Mouse (Mus musculus): Measurements from ENCODE around the gene D630039A03Rik.

The D630039A03Rik gene

GRCm38 (mm10) chr4:57916201-57916661 is at the start of gene D630039A03Rik:
D630039A03Rik (minus strand) TSS chr4:57916297.
- in situ Hi-C loops (cut with MboI; ENCODE audit: low sequenced_read_pairs): no loop called here

DNA sequence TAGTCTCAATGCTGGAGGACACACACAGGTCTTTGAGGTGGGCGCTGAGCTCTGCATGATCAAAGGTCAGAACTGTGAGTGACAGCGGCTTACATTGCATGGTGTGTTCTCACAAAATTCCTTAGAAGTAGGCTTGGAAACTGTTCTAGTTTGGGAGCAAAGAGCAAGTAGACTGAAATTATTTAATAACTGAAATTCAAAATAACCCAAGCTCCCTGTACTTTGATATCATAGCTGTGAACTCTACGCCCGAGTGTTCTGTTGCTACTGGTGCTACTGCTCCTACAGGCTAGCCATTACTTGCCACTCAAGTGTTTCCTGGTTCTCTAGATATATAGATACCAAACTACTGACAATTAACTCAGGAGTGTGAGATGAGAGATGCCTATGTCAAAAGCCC is 49.4 kb upstream of the D630039A03Rik start:
- in situ Hi-C loops (cut with MboI; ENCODE audit: low sequenced_read_pairs): no loop called here

GRCm38 (mm10) chr4:57964143-57964542 is 48.0 kb upstream of the D630039A03Rik start:
- in situ Hi-C loops (cut with MboI; ENCODE audit: low sequenced_read_pairs): no loop called here

DNA sequence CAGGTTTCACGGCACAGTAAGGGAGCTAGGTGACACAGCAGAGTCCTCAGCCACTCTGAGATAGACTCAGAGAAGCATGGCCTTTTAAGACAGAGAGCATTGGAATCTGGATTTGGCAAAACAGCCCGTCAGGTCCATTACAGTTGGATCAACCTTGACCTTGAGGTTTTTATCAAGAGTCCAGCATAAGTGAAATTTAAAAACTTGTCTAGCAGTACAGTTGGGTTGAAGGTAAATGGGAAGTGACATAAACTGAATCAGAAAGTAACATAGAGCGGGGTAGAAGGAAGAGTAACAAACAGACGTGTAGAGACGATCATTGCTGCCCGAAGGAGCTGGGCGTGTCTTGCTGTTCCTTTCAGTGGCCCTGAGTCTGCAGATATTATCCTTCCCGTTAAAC is 43.0 kb upstream of the D630039A03Rik start:
- in situ Hi-C loops (cut with MboI; ENCODE audit: low sequenced_read_pairs): no loop called here

- in situ Hi-C loops (cut with MboI; ENCODE audit: low sequenced_read_pairs): no loop called here
Observed at GRCm38 (mm10) chr4:57958098-57958497, 42.0 kb upstream of the D630039A03Rik start.

DNA sequence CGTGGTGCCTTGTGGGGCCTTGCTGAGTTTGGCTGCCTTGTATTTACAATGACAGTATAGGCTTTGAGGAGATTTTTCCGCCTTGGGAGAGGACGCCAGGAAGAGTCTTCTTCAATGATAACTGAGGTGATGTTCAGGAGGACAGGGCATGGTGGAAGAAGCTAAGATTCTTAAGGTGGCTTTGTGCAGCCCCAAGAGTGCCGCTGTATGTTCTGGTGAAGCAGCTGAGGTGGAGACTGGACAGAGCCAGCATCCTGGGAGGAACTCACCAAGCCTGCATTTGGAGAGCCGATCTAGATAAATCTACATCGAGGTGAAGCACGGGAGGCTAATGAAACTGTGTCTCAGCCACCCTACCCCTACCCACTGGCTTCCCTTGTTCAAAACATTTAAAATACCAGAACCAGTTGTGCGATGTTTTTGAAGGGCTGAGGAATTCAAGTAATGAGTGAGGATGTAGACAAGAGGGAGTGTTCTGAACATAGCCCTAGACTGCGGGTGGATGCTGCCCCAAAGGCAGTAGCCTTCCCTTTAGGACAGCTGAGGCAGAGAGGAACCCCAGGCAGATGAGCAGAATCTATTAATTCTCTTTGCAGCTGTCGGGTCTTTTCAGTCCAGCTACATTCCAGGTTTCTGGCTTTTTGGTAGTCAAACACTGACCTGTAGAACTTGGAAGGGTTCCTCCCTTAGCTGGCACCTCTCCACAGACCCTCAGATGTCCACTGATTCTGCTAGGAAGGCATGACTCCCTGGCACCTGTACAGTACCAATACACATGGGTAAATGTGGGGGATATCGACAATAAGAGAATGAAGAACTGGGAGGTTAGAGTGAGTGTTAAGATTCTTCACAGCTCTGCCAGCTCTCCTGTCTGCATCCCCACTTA is 41.3 kb upstream of the D630039A03Rik start:
- in situ Hi-C loops (cut with MboI; ENCODE audit: low sequenced_read_pairs): no loop called here

- in situ Hi-C loops (cut with MboI; ENCODE audit: low sequenced_read_pairs): no loop called here
Observed at GRCm38 (mm10) chr4:57956029-57956960, 40.2 kb upstream of the D630039A03Rik start, which contains the start of gene Txn1. Txn1 (minus strand) TSS chr4:57956411.

- in situ Hi-C loops (cut with MboI; ENCODE audit: low sequenced_read_pairs): no loop called here
Observed at GRCm38 (mm10) chr4:57955544-57955958, 39.5 kb upstream of the D630039A03Rik start.

DNA sequence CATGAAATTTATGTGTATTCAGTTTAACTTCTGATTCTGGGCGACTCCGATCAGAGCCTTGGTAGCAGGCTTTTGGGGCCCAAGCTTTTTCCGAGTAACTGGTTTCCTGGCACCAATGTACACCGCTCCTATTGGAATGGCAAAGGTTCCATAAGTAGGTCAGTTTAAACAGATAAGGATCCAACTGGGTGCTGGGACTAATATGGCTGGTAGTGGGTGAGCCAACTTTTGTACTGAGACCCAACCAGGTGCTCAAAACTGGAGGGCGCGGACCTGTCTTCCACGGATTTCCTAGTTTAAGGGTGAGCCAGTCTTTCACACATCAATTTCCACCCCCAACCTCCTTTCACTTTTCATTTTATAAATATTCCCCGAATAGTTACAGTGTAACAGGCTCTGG is 38.9 kb upstream of the D630039A03Rik start:
- in situ Hi-C loops (cut with MboI; ENCODE audit: low sequenced_read_pairs): no loop called here

DNA sequence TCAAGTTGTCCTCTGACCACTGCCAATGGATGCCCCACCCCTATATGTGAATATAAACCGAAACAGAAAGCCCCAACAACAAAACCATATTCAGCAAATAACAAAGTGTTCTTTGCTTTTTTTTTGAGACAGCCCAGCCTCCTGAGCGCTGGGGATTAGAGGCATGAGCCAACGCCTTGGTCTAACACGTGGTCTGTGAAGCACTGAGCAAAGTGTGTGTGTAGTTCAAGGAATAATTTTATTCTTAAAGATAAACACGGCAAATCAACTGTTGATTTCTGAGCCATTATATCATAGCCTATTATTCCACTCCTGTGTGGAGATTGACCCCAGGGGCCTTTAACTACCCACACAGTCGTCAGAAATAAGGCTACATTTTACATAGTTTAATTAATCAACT is 38.5 kb upstream of the D630039A03Rik start:
- in situ Hi-C loops (cut with MboI; ENCODE audit: low sequenced_read_pairs): no loop called here

DNA sequence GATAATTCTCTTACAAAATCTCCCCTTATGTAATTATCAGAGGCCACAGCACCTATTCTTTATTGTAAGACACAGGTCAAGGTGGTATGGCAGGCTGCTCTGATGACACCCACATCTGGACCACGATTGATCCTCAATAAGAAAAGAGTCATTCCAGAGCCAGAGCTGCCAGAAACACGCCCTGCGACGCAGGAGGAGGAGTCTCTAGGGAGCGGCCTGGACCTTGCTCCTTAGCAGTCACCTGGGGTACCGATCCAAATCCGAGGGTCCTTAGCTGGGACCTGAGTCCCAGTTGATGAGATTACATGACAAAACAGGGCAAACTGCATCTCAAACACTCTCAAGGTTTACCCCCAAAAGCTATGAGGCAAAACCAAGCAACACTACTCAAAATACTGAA is 37.7 kb upstream of the D630039A03Rik start:
- in situ Hi-C loops (cut with MboI; ENCODE audit: low sequenced_read_pairs): no loop called here

DNA sequence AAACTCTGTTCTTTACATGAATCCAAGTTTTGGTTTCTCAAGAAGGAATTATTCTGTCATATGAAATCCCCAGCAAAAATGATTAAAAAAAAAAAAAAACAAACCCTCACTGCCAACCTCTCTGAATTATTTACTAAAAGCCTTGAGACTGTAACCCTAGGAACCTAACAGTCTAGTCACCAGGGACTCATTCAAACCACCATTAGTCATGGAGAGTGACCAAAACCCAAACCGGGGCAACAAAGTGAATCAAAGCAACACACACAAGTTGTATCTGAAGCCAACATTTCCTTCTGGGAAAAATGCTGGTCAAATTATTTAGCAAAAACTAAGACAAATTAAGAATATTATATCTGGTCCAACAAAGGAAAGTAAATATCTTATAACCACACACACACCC is 36.8 kb upstream of the D630039A03Rik start:
- in situ Hi-C loops (cut with MboI; ENCODE audit: low sequenced_read_pairs): no loop called here

DNA sequence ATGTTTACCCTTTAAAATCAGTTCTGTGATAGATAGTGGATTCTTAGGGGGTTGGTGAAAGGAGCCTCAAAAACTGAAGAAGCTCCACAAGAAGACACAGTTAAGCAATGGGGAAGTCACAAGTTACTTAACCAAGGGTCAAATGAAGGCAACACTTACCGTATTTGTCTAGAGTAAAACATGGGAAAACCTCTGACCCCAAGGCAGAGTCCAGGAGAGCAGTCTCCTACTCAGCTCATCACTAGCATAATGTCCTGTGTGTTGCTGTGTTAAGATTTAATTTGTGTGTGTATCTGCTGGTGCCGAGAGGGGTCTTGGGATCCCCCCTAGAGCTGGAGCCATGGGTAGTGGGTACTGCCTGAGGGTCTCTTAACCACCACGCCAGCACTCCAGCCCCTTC is 36.3 kb upstream of the D630039A03Rik start:
- in situ Hi-C loops (cut with MboI; ENCODE audit: low sequenced_read_pairs): no loop called here

- in situ Hi-C loops (cut with MboI; ENCODE audit: low sequenced_read_pairs): no loop called here
Observed at GRCm38 (mm10) chr4:57949866-57950265, 33.8 kb upstream of the D630039A03Rik start.

- in situ Hi-C loops (cut with MboI; ENCODE audit: low sequenced_read_pairs): no loop called here
Observed at GRCm38 (mm10) chr4:57947476-57947875, 31.4 kb upstream of the D630039A03Rik start.

- in situ Hi-C loops (cut with MboI; ENCODE audit: low sequenced_read_pairs): no loop called here
Observed at GRCm38 (mm10) chr4:57947036-57947435, 30.9 kb upstream of the D630039A03Rik start.

DNA sequence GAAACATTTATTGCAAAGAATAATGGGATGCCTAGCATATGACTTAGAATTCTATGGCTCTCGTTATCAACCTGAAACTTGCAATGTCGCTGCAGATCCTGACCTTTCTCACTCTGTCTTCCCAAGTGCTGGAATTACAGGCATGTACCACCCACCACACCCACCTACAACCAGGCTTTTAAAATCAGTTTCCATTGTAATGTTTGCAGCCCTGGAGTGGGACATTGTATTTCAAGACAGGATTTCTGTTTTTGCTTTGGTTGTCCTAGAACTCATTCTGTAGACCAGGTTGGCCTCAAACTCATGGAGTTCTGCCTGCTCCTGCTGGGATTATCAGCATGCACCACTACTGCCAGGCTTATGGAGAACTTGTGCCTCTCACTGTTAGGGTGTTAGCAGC is 26.8 kb upstream of the D630039A03Rik start:
- in situ Hi-C loops (cut with MboI; ENCODE audit: low sequenced_read_pairs): no loop called here

- in situ Hi-C loops (cut with MboI; ENCODE audit: low sequenced_read_pairs): no loop called here
Observed at GRCm38 (mm10) chr4:57940631-57941030, 24.5 kb upstream of the D630039A03Rik start.

- in situ Hi-C loops (cut with MboI; ENCODE audit: low sequenced_read_pairs): no loop called here
Observed at GRCm38 (mm10) chr4:57937292-57937691, 21.2 kb upstream of the D630039A03Rik start.

DNA sequence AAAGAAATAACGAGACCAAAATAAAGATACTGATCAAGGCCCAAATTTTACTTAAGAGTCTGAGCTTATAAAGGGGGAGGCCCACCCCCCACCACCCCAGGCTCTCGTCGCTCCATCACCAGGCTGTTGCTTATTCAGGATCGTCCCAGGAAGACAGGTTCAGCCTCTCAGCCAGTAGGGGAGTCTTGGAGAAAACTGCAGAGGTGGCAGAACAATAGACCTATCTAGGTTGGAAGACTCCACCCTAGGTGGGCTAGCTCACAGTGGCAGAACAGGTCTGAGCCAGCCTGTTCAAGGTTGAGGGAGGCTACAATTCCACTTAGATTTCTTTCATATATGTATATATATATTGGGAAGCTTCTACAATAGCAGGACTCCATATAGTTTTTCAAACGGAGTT is 18.1 kb upstream of the D630039A03Rik start:
- in situ Hi-C loops (cut with MboI; ENCODE audit: low sequenced_read_pairs): no loop called here

DNA sequence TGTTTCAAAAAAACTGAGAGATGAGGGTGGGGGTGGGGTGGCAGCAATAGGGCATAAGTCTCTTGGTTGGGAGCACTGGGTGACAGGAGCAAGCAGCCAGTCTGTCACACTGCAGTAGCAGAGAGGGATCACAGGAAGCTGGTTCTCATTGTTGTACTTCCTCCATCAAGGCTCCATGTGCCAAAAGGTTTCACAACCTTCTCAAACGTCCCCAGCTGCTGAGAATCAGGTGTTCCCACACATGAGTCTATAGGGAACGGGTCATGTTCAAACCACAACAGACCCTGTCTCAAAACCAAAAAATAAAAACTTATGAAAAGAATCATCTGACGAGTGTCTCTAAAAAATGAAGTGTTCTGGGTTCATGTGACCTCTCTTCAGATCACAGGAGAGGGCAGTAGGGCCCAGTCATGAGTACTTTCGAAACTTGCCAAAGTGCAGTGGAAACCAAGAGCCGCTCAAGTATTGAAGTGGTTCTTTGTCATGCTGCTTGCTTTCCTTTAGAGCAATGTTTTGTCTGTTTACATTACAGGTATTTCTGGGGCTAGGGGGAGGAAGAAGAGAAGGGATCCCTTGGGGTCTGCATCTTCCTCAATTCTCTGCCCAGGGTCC is 14.6 kb upstream of the D630039A03Rik start:
- in situ Hi-C loops (cut with MboI; ENCODE audit: low sequenced_read_pairs): no loop called here

All from CH12F3 (cell line).